Mouse (Mus musculus): ENCODE data around the gene Fam187a. TPM values are rescaled to one million over a fixed set of nuclear protein-coding genes. Genes with fewer than 3 reads are reported as not detected.

Gene Fam187a
- total and polyA plus RNA-seq, 2 experiments from 2014 or later, result 0.38 TPM; not detected in 1

GRCm38 (mm10) chr11:102893015-102893651, 8.2 kb downstream of the Fam187a start:
- peaks cover 9% of the 10 kb centered on the region for H3K27me3 ChIP-seq (ENCODE audit: insufficient read depth, low read length)
- H3K4me2 ChIP-seq (ENCODE audit: low read depth), result peak overlapping the region; percentile 45
- H3K4me3 ChIP-seq (ENCODE audit: low read depth, low read length), result peak overlapping the region; percentile 24
- DNase-seq (peak; percentile 59), ATAC-seq (peak; percentile 50; the same call in 1 of the 2 replicates)
- TF ChIP-seq CTCF (IDR thresholded peaks at IDR 0.05; ENCODE audit: low read depth), result peak; percentile 82
- H3K4me1 ChIP-seq (ENCODE audit: insufficient read depth), result peaks cover 5% of the 10 kb centered on the region; the same call in 1 of the 2 replicates
- H3K9me3 ChIP-seq (ENCODE audit: low read length), result no peaks in the 10 kb centered on the region
- WGBS, result 4% methylated on average over 43 of the region's 43 CpGs
- H3K36me3 ChIP-seq (ENCODE audit: insufficient read depth), result no peaks in the 10 kb centered on the region
- H3K27ac ChIP-seq (ENCODE audit: low read depth, low read length), result no peak overlapping the region
- peak overlapping the region; percentile 18; the same call in 1 of the 2 replicates for H3K9ac ChIP-seq

GRCm38 (mm10) chr11:102894716-102895115, 9.7 kb downstream of the Fam187a start:
- H3K27me3 ChIP-seq (ENCODE audit: insufficient read depth, low read length), result peaks cover 9% of the 10 kb centered on the region
- no peak overlapping the region for H3K27ac ChIP-seq (ENCODE audit: low read depth, low read length)
- no peak for DNase-seq
- H3K4me2 ChIP-seq (ENCODE audit: low read depth), result no peak overlapping the region
- H3K36me3 ChIP-seq (ENCODE audit: insufficient read depth), result no peaks in the 10 kb centered on the region
- WGBS, result 89% methylated on average over 4 of the region's 4 CpGs
- no peaks in the 10 kb centered on the region for H3K4me1 ChIP-seq (ENCODE audit: insufficient read depth)
- no peak for ATAC-seq
- H3K4me3 ChIP-seq (ENCODE audit: low read depth, low read length), result no peak overlapping the region
- H3K9me3 ChIP-seq (ENCODE audit: low read length), result no peaks in the 10 kb centered on the region
- no peak for TF ChIP-seq CTCF (IDR thresholded peaks at IDR 0.05; ENCODE audit: low read depth)
- no peak overlapping the region for H3K9ac ChIP-seq

GRCm38 (mm10) chr11:102895779-102896178, 10.8 kb downstream of the Fam187a start:
- Histone ChIP-seq H3K4me3 (ENCODE audit: low read depth, low read length) (no peak overlapping the region), H3K4me1 (ENCODE audit: insufficient read depth) (no peaks in the 10 kb centered on the region), H3K9ac (no peak overlapping the region), H3K36me3 (ENCODE audit: insufficient read depth) (no peaks in the 10 kb centered on the region), H3K27me3 (ENCODE audit: insufficient read depth, low read length) (peaks cover 9% of the 10 kb centered on the region), H3K4me2 (ENCODE audit: low read depth) (no peak overlapping the region), H3K9me3 (ENCODE audit: low read length) (no peaks in the 10 kb centered on the region), H3K27ac (ENCODE audit: low read depth, low read length) (no peak overlapping the region)
- no peak for DNase-seq
- ATAC-seq, result no peak
- TF ChIP-seq CTCF (IDR thresholded peaks at IDR 0.05; ENCODE audit: low read depth), result no peak
- 88% methylated on average over 9 of the region's 9 CpGs for WGBS

GRCm38 (mm10) chr11:102896641-102897040, 11.7 kb downstream of the Fam187a start:
- no peak overlapping the region for H3K9ac ChIP-seq
- WGBS, result 75% methylated on average over 20 of the region's 20 CpGs
- H3K4me1 ChIP-seq (ENCODE audit: insufficient read depth), result no peaks in the 10 kb centered on the region
- DNase-seq, result no peak
- peaks cover 9% of the 10 kb centered on the region for H3K27me3 ChIP-seq (ENCODE audit: insufficient read depth, low read length)
- H3K36me3 ChIP-seq (ENCODE audit: insufficient read depth), result no peaks in the 10 kb centered on the region
- ATAC-seq, result no peak
- no peak overlapping the region for H3K4me3 ChIP-seq (ENCODE audit: low read depth, low read length)
- H3K27ac ChIP-seq (ENCODE audit: low read depth, low read length), result no peak overlapping the region
- H3K4me2 ChIP-seq (ENCODE audit: low read depth), result peak overlapping the region; percentile 10; the same call in 1 of the 2 replicates
- TF ChIP-seq CTCF (IDR thresholded peaks at IDR 0.05; ENCODE audit: low read depth), result no peak
- no peaks in the 10 kb centered on the region for H3K9me3 ChIP-seq (ENCODE audit: low read length)

GRCm38 (mm10) chr11:102898408-102898807, 13.4 kb downstream of the Fam187a start:
- Histone ChIP-seq H3K9me3 (ENCODE audit: low read length) (no peaks in the 10 kb centered on the region), H3K9ac (no peak overlapping the region), H3K27me3 (ENCODE audit: insufficient read depth, low read length) (peaks cover 6% of the 10 kb centered on the region), H3K4me2 (ENCODE audit: low read depth) (no peak overlapping the region), H3K27ac (ENCODE audit: low read depth, low read length) (peak overlapping the region; percentile 51; the same call in 1 of the 2 replicates), H3K4me1 (ENCODE audit: insufficient read depth) (no peaks in the 10 kb centered on the region), H3K4me3 (ENCODE audit: low read depth, low read length) (no peak overlapping the region), H3K36me3 (ENCODE audit: insufficient read depth) (no peaks in the 10 kb centered on the region)
- ATAC-seq, result peak; percentile 91
- peak; percentile 69 for DNase-seq
- no peak for TF ChIP-seq CTCF (IDR thresholded peaks at IDR 0.05; ENCODE audit: low read depth)
- 39% methylated on average over 9 of the region's 9 CpGs for WGBS

- no peaks in the 10 kb centered on the region for H3K4me1 ChIP-seq (ENCODE audit: insufficient read depth)
- no peak within 1 kb of the TSS for H3K27ac ChIP-seq (ENCODE audit: low read depth, low read length)
- peak; percentile 97 for TF ChIP-seq CTCF (IDR thresholded peaks at IDR 0.05; ENCODE audit: low read depth)
- no peak within 1 kb of the TSS for H3K9ac ChIP-seq
- no peaks in the 10 kb centered on the region for H3K27me3 ChIP-seq (ENCODE audit: insufficient read depth, low read length)
- no peaks in the 10 kb centered on the region for H3K36me3 ChIP-seq (ENCODE audit: insufficient read depth)
- peak; percentile 56; the same call in 1 of the 2 replicates for ATAC-seq
- peak; percentile 91 for DNase-seq
- WGBS, result 16% methylated on average over 7 of the region's 7 CpGs
- no peak within 1 kb of the TSS for H3K4me2 ChIP-seq (ENCODE audit: low read depth)
- H3K9me3 ChIP-seq (ENCODE audit: low read length), result no peaks in the 10 kb centered on the region
- no peak within 1 kb of the TSS for H3K4me3 ChIP-seq (ENCODE audit: low read depth, low read length)
These were observed 15.8 kb downstream of the Fam187a start, which contains the start of gene Gfap for GRCm38 (mm10) chr11:102900763-102901162. Gene Gfap, minus strand, starts transcription at chr11:102900912.

GRCm38 (mm10) chr11:102901199-102901598, 16.2 kb downstream of the Fam187a start:
- 44% methylated on average over 4 of the region's 4 CpGs for WGBS

More at GRCm38 (mm10) chr11:102901199-102901598, 16.2 kb downstream of the Fam187a start:
- no peaks in the 10 kb centered on the region for H3K36me3 ChIP-seq (ENCODE audit: insufficient read depth)
- no peak overlapping the region for H3K9ac ChIP-seq
- ATAC-seq, result no peak
- DNase-seq, result no peak
- H3K4me2 ChIP-seq (ENCODE audit: low read depth), result no peak overlapping the region
- H3K27ac ChIP-seq (ENCODE audit: low read depth, low read length), result no peak overlapping the region
- no peaks in the 10 kb centered on the region for H3K27me3 ChIP-seq (ENCODE audit: insufficient read depth, low read length)
- H3K4me3 ChIP-seq (ENCODE audit: low read depth, low read length), result no peak overlapping the region
- H3K9me3 ChIP-seq (ENCODE audit: low read length), result no peaks in the 10 kb centered on the region
- no peaks in the 10 kb centered on the region for H3K4me1 ChIP-seq (ENCODE audit: insufficient read depth)
- no peak for TF ChIP-seq CTCF (IDR thresholded peaks at IDR 0.05; ENCODE audit: low read depth)
